Mouse (Mus musculus) cortical plate, adult 2 months (tissue): ENCODE results near the gene Nox1.

Experiments
- CTCF ChIP-seq: fragments of 200-500 bp; IDR thresholded peaks from 2 replicates; pipeline ENCODE4 v1.5.1; 2011; ENCODE audit warnings: mild to moderate bottlenecking, control low read depth, low read length; ENCODE audit not compliant: insufficient read depth; ENCODE audit errors: extremely low read depth
- POLR2A ChIP-seq: fragments of 200-500 bp; IDR thresholded peaks from 2 replicates; pipeline ENCODE4 v1.6.1; 2011; ENCODE audit warnings: mild to moderate bottlenecking, low read length, control low read depth; ENCODE audit not compliant: insufficient read depth; ENCODE audit errors: extremely low read depth

DNA sequence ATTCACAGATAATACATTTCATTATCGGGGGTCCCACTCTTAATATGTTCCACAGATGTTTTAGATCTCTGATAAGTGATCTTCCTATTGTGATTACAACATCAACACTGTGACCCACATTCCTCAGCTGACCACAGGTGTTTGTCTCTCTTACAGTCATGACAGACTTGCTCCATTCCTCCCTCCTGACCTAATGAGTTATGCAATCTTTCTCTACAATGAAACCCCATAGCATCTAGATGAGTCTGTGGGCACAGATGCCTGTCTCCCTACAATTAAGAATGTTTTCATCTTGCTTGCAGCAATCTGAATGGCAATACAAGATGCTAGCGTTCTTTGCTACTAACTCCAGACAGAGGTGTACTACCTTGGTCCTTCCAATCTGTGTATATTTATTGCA is 61.3 kb downstream of the Nox1 start:
- TF ChIP-seq CTCF (no peak), POLR2A (no peak)
